Mouse (Mus musculus): ENCODE measurements at regions not wholly inside any gene's neighbourhood (a gene's known extent, or its start where the extent isn't known, plus 50 kb on each side); places are given as distances from the start of the nearest gene placed in this dataset.

DNA sequence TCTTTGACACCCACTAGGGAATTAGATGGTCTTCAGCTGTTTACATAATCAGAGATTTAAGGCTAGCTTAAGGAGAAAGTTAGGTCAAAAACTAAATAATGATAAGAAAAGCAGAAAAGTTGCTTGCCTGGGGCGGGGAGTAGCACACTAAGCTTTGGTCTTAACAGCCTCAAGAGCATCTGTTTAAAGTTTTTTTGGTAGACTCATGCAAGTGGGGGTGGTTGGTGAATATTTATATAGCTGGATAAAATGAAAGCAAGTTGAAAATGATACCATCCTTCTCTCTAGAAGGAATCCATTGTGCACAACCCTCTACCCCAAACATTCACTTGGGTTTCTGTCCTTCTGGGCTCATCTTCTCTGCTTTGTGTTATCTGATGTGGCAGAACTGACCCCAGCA, 85.3 kb upstream of the Lifr start:
- DNase-seq (ENCODE audit: low read depth) = no peak

DNA sequence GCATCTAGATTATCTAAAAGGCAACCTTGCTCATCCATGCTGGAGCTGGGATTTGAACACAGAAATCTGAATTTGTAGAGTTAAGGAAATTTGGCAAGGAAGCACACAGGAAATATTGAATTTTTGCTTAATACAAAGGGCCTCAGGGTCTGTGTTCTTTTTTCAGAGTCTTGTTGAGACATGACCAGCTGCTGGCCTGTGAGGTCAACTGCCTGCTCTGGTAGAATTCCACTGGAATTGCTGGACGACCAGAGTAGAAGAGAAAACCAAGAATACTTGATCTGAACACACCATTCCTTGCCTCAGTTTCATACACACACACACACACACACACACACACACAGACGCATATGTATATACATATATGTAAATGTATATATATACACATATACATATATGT, 84.1 kb upstream of the Lifr start:
- DNase-seq (ENCODE audit: low read depth) = no peak

DNA sequence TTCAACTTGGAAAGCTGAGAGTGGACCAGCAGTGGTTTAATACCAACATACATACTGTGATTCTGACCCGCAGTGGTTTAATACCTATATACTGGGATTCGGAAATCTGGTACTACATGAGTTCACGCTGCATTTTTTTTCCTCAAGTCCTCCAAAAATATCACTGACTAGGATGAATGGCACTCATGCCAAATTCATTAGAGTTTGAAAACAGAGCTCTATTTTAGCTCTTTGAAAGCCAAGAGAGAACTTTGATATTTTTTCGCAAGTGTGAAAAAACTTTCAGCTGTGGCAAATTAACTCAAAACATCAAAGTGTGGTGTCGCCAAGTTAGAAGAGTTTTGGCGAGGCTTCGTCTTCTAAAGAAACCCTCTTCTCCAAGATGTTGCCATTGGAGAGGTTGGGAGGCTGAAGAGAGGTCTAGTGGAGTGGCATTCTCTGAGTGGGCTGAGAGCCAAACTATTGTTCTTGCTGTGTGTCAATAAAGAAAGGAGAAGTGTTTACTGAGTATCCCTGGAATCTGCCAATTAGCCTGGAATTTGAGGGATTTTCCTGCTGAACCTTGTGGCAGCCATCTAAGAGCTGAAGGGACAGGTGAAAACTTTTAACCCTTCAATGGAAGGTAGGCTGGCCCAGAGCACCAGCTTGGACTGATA, 81.6 kb upstream of the Lifr start:
- no peak for DNase-seq (ENCODE audit: low read depth)

DNA sequence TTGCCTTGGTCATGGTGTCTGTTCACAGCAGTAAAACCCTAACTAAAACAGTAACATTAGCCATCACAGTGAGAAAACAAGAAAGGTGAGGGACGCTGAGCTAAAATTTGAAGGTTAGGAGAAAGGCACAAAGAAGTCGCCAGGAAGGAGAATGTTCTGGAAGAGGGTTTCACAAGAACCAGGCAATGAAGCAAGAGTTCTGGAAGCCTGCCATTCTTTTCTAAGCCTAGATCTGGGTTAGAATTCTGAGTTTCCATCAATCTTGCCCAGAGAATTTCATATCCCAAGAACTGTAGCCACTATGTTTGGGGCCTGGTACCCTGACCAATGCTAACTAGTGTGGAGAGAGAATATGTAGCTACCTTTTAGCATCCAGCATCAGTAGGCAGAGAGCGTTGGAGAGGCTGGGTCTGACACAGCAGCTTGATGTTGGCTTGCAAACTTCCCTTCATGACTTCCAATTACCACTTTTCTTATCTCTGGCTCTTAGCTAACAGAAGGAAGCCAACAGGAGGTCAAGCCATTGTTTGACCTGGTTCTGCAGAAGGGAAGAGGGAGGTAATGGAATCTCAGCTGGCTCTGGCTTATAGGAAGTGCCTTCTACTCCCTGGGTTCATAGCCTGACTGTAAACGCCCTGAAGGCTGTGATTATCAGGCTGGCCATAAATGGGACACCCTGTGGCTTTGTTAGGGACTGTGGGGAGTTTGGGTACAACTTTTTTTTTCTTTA, 79.3 kb upstream of the Lifr start:
- no peak for DNase-seq (ENCODE audit: low read depth)

DNA sequence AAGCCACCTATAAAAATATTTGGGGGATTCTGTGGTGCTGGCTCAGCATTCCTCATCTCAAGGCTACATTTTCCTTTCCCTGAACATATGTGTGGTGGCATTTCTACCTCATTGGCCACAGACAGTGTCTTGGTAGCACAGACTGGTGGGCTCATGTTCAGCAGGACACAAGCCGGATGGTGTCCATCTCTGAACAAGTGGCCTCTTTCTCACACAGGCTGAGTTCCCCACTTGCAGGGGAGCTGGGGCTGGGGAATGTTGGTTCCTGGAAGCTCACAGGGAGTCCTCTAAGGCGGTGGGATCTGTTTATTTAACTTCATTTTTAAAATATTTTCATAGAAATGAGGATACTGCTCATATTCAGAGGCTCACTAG, 78.7 kb upstream of the Lifr start:
- no peak for DNase-seq (ENCODE audit: low read depth)

DNA sequence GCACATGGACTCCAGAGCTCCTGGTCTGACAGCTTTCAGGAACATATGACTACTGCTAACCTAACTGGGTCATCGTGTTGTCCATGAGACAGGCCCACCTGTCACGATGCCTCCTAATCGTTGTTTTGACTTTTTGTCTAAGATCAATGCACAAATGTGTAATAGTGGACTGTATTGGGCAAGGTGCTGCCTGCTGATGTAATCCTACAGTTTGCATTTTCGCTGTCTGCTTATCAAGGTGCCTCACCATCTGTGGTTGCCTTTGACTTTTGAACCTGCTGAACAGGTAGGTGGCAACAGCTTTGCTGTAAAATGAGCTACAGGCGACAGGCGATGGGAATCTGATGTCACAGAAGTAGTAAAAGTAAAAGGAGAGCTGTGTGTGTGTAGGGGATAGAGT, 78.0 kb upstream of the Lifr start:
- DNase-seq (ENCODE audit: low read depth) = no peak

DNA sequence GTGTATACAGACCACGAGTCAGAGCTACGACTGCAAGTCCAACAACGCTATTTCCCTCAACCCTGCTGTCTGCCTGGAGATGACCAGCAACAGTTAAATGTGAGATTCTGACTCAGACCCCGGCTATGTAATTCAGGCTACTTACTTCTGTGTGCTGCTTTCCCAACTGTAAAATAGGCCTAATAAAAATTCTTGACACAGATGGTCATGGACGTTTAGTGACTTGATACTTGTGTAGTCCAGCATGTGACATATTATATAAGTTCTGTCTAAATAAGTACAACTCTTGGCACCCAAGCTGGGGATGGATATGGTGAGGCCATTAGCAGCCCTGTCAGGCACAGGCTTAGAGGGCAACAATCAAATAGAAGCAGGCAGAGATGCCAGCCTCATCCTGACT, 77.4 kb upstream of the Lifr start:
- no peak for DNase-seq (ENCODE audit: low read depth)

DNA sequence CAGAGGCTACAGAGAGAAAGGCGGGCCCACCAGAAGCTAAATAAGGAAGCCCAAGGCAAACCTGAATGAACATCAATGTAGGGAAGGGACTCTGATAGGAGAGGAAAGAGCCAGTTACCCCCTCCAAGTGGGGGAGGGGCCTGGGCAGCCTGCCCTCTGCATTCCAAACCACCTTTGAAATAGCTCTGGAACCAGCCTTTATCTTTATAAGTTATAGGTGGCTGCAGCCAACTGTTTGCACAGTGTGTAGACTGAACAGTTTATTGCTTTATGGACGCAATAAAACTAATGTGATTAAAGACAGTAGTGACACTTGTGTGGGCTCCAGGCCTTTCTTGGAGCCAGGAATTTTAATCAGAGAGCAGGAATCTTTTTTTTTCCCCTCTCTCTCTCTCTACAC, 75.4 kb upstream of the Lifr start:
- DNase-seq (ENCODE audit: low read depth) = no peak

DNA sequence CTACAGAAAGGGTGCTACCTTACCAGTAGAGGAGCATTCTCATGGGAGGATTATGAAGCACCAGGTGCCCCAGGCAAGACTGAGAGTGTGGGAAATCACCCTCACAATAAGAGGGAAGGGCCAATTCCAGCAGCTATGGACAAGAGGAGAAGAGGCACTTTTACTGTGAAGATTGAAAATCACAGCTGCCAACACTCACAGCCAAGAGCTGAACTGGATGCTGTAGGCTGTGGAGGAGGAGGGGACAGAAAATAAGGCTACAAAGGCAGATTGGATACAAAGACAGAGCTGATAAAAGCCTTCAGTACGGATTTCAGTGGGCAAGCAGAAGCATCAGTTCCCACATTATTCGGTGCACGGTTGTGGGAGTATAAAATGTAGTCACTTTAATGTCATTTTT, 74.4 kb upstream of the Lifr start:
- no peak for DNase-seq (ENCODE audit: low read depth)

DNA sequence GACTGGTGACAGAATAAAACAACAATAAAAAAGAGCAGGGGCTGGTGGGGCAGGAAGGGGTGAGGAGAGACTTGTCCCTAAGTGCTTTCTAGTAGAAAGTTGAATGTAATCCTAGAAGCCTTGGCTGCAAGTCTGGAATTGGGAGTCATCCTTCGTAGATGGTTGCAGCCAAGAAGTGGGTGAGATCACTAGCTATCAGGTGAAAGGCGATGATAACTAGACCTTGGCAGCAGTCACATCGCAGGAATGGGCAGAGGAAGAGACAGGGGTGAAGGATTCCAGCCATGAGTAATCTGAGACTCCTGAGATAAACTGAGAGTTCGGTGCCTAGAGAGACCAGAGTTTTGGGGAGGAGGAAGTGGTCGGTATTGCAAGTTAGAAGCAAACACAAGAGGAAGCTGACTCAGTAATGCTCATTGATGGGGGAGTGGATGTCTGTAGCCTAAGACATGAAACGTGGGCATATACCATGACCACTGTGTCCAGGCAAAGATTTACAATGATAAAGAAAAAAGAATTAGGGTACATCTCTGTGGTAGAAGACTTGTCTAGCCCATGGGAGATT, 73.1 kb upstream of the Lifr start:
- DNase-seq (ENCODE audit: low read depth) = no peak

DNA sequence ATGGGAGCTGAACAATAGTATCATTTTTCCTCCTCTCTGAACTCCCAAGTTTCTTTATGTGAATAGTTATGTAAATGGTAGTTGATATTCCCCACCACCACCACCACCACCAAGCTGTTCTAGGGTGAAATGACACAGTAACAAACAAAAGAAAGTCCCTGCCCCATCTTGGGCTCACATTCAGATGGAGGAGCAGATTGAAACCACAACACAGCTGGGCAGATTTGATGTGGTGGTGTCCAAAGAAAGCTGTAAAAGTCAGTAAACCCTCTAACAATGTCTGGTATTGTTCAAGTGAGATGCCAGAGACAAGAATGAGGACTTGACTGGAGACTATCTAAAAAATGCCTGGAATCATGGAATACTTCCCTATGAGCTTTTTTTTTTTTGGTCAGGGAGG, 67.8 kb upstream of the Lifr start:
- no peak for DNase-seq (ENCODE audit: low read depth)

DNA sequence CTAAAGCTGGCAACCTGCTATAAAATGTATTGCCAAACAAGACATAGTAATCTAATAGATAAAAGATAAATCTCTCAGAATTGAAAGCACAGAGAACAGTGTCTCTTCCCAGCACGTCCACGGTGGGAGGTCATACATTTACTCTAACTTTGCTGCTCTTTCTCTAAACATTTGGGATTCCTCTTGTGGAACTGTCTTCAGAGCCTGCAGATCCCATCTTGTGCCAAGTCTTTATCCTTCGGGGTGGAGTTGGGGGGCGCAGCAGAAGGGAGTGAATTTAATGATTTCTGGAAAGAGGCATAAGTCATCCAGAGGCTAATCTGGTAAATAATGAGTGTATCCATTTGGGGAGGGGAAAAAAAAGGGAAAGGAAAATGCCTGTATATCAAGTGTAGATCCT, 65.2 kb upstream of the Lifr start:
- DNase-seq (ENCODE audit: low read depth) = no peak

DNA sequence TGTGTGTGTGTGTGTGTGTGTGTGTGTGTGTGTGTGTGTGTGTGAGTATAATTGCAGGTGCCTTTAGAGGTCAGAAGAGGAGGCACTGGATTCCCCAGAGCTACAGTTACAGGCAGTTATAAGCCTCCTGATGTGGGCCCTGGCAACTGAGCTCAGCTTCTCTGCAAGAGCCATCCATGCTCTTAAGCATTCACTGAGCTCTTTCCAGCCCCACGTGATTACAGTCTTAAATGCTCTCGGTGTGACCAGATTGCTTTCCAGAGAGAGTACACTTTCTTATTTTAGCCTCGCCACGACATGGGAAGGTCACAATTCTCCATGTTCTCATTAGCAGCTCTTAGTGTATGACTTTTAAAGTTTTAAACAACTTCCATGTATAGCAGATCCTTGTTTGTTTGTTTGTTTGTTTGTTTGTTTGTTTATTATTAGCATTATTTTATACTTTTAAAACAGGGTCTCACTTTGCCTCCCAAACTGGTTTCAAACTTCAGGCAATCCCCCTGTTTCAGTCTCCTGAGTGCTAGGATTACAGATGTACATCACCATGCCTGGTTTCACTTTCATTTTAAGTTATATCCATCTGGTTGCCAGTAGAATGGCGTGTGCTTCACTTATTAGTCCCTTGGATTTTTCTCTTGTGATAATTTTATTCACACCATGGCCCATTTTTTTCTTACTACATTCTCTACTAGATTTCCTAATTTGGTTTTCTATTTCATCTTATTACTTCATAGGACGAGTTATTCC, 58.9 kb upstream of the Lifr start:
- DNase-seq (ENCODE audit: low read depth) = no peak

DNA sequence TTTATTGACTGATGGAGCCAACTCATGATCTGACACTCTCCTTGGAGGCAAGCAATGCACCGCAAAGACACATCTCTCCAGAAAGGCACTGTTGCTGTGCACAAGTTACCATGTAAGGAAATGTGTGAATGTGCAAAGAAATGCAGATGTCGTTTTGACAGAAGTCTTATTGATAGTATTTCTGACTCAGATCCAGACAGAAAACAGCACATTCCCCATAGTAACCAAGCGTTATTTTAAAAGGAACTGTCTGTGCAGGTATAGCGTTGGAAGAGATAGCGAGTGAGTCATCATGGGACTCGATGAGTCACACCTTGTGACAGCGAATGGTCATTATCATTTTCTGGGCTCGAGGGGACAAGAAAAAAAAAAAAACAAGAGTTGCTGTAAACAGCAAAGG, 52.9 kb upstream of the Lifr start:
- no peak for DNase-seq (ENCODE audit: low read depth)

DNA sequence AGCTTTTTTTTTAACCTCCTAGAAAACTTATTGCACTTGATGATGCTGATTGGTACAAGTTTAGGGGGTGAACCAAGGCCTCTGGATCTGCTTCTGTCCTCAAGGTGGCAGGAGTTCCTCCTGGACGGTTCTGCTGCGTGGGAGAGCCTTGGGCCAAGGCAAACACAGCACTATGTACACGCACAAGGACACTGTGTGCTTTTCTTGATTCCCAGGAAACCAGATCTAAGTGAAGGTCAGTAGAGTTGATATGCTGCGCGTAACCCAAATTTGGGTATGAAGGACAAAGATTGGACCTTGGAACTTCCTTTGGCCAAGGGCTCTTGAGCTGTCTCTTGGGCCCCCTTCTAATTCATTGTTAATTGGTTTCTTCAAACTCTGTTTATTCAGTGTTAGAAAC, 51.3 kb upstream of the Lifr start:
- DNase-seq (ENCODE audit: low read depth) = no peak

DNA sequence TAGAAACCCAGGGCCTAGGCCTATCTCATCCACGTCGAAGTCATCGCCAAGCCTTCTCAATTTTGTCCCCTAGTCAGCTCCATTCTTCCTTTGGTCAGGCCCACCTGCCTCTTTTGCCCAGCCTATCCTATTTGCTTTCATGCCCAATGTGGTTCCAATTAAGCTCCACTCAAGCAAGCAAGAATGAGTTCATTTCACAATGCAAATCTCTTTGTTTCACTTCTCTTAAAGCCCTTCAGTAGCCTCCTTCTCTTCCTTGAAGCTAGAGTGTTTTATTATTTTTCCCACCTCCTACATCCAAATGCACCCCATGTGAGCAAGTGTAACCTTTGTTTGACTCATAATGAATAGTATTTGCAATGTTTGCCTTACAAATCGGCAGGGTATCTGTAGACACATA, 50.6 kb upstream of the Lifr start:
- DNase-seq (ENCODE audit: low read depth) = no peak

All from gonadal fat pad, adult 2 months (tissue).